Mouse (Mus musculus) liver, adult 2 months (tissue): ENCODE results near the gene Mt1. TPM values are rescaled to one million over a fixed set of nuclear protein-coding genes. Genes with fewer than 3 reads are reported as not detected.

Experiments
- DNase-seq: peaks from one replicate; pipeline ENCODE4 v3.0.0-alpha.2; 2011; ENCODE audit warnings: low read depth, low spot score; ENCODE audit errors: extremely low read depth
- H3K27ac ChIP-seq: fragments of 200-500 bp; replicated peaks from 2 replicates; pipeline ENCODE4 v1.5.1; 2012; ENCODE audit warnings: low read depth, mild to moderate bottlenecking, control low read depth, inconsistent platforms, low read length; ENCODE audit not compliant: insufficient read depth
- H3K27me3 ChIP-seq: fragments of 200-500 bp; 2 replicates; pipeline ENCODE4 v1.6.1; 2012; ENCODE audit warnings: mild to moderate bottlenecking, moderate library complexity, low read length, inconsistent platforms; ENCODE audit not compliant: control insufficient read depth, insufficient read depth
- H3K36me3 ChIP-seq: fragments of 200-500 bp; 2 replicates; pipeline ENCODE4 v1.6.1; 2012; ENCODE audit warnings: low read length, inconsistent platforms; ENCODE audit not compliant: control insufficient read depth, insufficient read depth
- H3K4me1 ChIP-seq: fragments of 200-500 bp; 2 replicates; pipeline ENCODE4 v1.6.1; 2011; ENCODE audit warnings: low read length; ENCODE audit not compliant: control insufficient read depth, insufficient read depth
- H3K4me3 ChIP-seq: fragments of 200-500 bp; 2 replicates; pipeline ENCODE4 v1.5.1; 2011; ENCODE audit warnings: low read depth, mild to moderate bottlenecking, control low read depth, low read length, moderate library complexity; ENCODE audit not compliant: insufficient read depth
- H3K79me2 ChIP-seq: fragments of 200-500 bp; 2 replicates; pipeline ENCODE4 v1.6.1; 2012; ENCODE audit warnings: inconsistent platforms, mild to moderate bottlenecking, low read length, moderate library complexity; ENCODE audit not compliant: control insufficient read depth, insufficient read depth
- H3K9ac ChIP-seq: fragments of 200-500 bp; 2 replicates; pipeline ENCODE4 v1.6.1; 2012; ENCODE audit warnings: low read depth, mild to moderate bottlenecking, control low read depth, inconsistent platforms, low read length
- CTCF ChIP-seq: fragments of 200-500 bp; IDR thresholded peaks from 2 replicates; pipeline ENCODE4 v1.5.1; 2011; ENCODE audit warnings: low read depth, low read length, control low read depth
- POLR2A ChIP-seq: fragments of 200-500 bp; IDR thresholded peaks from 2 replicates; pipeline ENCODE4 v1.6.1; 2011; ENCODE audit warnings: low read length, control low read depth; ENCODE audit not compliant: insufficient read depth; ENCODE audit errors: extremely low read depth
- WGBS: fragments of 180-500 bp; shearing (Covaris S2); methylation state at CpG from one replicate; pipeline ENCODE4 v1.1.7; 2018; 5-methylcytosine and 5-hydroxymethylcytosine counted together
- polyA plus RNA-seq: library from polyadenylated mRNA; depleted of rRNA; stranded (reverse); fragments of >200 nt; gene quantifications from 2 replicates; pipeline ENCODE4 v1.2.3, GENCODE M21; 2012
- total RNA-seq: library from RNA; depleted of rRNA; stranded (reverse); fragments of >200 nt; gene quantifications from 2 replicates; pipeline ENCODE4 v1.2.3, GENCODE M21; 2014

Mt1 gene
- total and polyA plus RNA-seq, 2 experiments = 270 to 388 TPM

DNA sequence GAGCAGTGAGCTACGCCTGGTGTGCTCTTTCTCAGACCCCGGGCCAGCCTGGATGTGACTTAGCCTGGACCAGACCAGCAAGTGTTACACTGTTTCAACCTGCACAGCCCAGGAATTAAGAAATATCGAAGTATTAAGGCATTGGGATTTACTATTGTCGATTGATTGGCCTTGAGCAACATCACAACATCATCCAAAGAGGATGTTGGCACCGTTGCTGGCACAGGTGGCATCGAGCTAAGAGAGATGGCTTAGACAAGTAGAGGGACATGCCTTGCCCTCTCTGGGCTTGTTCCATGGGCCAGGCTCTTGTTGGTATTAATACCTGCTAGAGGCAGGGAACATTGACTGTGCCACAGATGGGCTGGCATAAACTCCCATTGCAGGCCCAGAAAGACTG, 43.3 kb upstream of the Mt1 start:
- Histone ChIP-seq H3K36me3 (no peaks in the 10 kb centered on the region), H3K4me1 (no peaks in the 10 kb centered on the region), H3K27ac (no peak overlapping the region), H3K4me3 (no peak overlapping the region), H3K79me2 (no peaks in the 10 kb centered on the region), H3K9ac (no peak overlapping the region), H3K27me3 (no peaks in the 10 kb centered on the region; the same call in 1 of the 2 replicates)
- WGBS = 70% methylated on average over 6 of the region's 6 CpGs
- no peak for DNase-seq
- TF ChIP-seq POLR2A (no peak), CTCF (no peak)

- no peak overlapping the region for H3K9ac ChIP-seq
- WGBS = 83% methylated on average over 7 of the region's 7 CpGs
- no peaks in the 10 kb centered on the region; the same call in 1 of the 2 replicates for H3K27me3 ChIP-seq
- TF ChIP-seq POLR2A (no peak), CTCF (no peak)
- H3K27ac ChIP-seq = no peak overlapping the region
- no peaks in the 10 kb centered on the region for H3K4me1 ChIP-seq
- H3K4me3 ChIP-seq = no peak overlapping the region
- no peaks in the 10 kb centered on the region for H3K79me2 ChIP-seq
- no peaks in the 10 kb centered on the region for H3K36me3 ChIP-seq
- DNase-seq = no peak
Observed at GRCm38 (mm10) chr8:94136192-94136591, 42.7 kb upstream of the Mt1 start.

- no peak for TF ChIP-seq POLR2A
- no peak for TF ChIP-seq CTCF
- H3K27ac ChIP-seq = no peak within 1 kb of the TSS
- H3K27me3 ChIP-seq = no peaks in the 10 kb centered on the region; the same call in 1 of the 2 replicates
- DNase-seq = no peak
- H3K36me3 ChIP-seq = no peaks in the 10 kb centered on the region
- H3K4me3 ChIP-seq = no peak within 1 kb of the TSS
- no peaks in the 10 kb centered on the region for H3K4me1 ChIP-seq
- no peaks in the 10 kb centered on the region for H3K79me2 ChIP-seq
- 37% methylated on average over 6 of the region's 6 CpGs for WGBS
- H3K9ac ChIP-seq = no peak within 1 kb of the TSS
Observed at GRCm38 (mm10) chr8:94136933-94137332, 41.9 kb upstream of the Mt1 start, which contains the start of gene Mt4. TSS of gene Mt4 (plus strand) at chr8:94137197.

GRCm38 (mm10) chr8:94140266-94140795, 38.6 kb upstream of the Mt1 start:
- WGBS = 88% methylated on average over 4 of the region's 4 CpGs
- TF ChIP-seq CTCF (no peak), POLR2A (no peak)
- no peak for DNase-seq
- H3K4me3 ChIP-seq = no peak overlapping the region
- no peak overlapping the region for H3K9ac ChIP-seq
- no peaks in the 10 kb centered on the region for H3K79me2 ChIP-seq
- no peaks in the 10 kb centered on the region for H3K4me1 ChIP-seq
- no peaks in the 10 kb centered on the region for H3K36me3 ChIP-seq
- no peak overlapping the region for H3K27ac ChIP-seq
- no peaks in the 10 kb centered on the region for H3K27me3 ChIP-seq

DNA sequence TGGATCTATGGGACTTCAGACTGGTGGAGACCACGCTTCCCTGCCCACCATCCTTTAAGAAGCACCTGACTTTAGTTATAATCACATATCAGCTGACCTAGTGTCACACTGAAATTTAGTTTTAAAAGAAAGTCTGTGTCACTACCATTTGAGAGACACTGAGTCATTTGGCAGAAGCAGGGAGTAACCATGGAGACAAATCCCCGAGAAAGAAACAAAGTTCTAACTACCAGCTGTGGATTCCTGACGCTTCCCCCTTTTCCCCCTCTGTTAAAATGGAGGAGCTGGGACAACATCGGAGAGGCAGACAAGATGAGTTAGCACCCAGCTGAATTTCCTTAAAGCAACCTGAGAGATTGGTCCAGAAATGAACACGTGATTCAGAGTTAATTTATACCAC, 30.6 kb upstream of the Mt1 start:
- WGBS = 57% methylated on average over 5 of the region's 5 CpGs
- Histone ChIP-seq H3K79me2 (no peaks in the 10 kb centered on the region), H3K27me3 (no peaks in the 10 kb centered on the region), H3K4me3 (no peak overlapping the region), H3K9ac (no peak overlapping the region), H3K4me1 (no peaks in the 10 kb centered on the region), H3K27ac (no peak overlapping the region), H3K36me3 (no peaks in the 10 kb centered on the region)
- DNase-seq = no peak
- TF ChIP-seq CTCF (no peak), POLR2A (no peak)

- no peak for DNase-seq
- Histone ChIP-seq H3K4me3 (no peak overlapping the region), H3K9ac (no peak overlapping the region), H3K4me1 (no peaks in the 10 kb centered on the region), H3K79me2 (no peaks in the 10 kb centered on the region), H3K27ac (no peak overlapping the region), H3K27me3 (no peaks in the 10 kb centered on the region), H3K36me3 (no peaks in the 10 kb centered on the region)
- 80% methylated on average over 5 of the region's 5 CpGs for WGBS
- no peak for TF ChIP-seq CTCF
Observed at GRCm38 (mm10) chr8:94150925-94151324, 28.0 kb upstream of the Mt1 start.
